Mouse (Mus musculus) right cerebral cortex, postnatal 14 days (tissue): Measurements from ENCODE around the gene Ispd.
"Not testable (repeated sequence)": the region's sequence is repeated elsewhere in the genome, so short reads cannot be mapped to it uniquely, and the experiment has no call there.

Experiments used
- DNase-seq: peaks from one replicate; pipeline ENCODE4 v3.0.0; 2022

Gene Ispd

DNA sequence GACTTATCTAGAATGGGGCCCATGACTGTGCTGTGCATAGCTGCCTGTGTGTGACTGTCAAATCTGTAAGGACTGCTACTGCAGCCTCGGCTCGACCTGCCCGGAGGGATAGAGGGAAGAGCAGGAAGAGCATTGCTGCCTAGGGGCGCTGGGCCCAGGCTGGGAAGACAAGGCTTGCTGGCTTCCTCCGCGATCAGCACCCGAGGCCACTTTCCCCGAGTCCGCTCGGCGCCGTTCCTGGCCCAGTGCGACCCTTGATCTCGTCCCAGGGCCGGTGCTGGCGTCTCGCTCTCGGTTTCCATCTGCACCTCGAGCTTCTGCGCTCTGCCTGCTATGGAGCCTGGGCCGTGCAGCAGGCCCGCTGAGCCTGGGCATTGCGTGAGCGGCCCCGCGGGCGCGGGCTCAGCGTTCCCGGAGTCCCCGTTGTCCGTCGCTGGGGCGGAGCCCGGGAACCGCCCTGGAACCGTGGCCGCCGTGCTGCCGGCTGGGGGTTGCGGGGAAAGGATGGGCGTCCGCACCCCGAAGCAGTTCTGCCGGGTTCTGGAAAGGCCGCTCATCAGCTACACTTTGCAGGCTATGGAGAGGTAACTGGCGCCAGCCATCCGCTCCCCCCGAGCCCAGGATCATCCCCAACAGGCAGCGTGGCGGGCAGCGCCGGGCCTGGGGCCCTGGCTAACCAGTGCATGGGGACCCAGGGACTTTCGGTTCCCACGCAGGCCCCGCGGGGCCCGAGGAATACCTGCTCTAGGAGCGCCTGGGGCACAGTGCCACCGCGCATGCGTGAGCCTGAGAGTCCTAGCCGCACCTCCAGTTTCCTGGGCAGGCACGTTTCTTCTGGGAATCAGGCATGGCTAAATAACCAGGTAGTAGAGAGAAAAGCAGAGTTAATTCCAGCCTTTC lies at the start of gene Ispd, which contains the start of gene D630036H23Rik:
Ispd (plus strand) TSS at position 10 of the 900 bp plus-strand sequence.
D630036H23Rik (minus strand) TSS at position 741 of the 900 bp plus-strand sequence.
- peak; percentile 83 for DNase-seq

- no peak for DNase-seq
These were observed 48.6 kb upstream of the Ispd start for GRCm38 (mm10) chr12:36332676-36333075.

DNA sequence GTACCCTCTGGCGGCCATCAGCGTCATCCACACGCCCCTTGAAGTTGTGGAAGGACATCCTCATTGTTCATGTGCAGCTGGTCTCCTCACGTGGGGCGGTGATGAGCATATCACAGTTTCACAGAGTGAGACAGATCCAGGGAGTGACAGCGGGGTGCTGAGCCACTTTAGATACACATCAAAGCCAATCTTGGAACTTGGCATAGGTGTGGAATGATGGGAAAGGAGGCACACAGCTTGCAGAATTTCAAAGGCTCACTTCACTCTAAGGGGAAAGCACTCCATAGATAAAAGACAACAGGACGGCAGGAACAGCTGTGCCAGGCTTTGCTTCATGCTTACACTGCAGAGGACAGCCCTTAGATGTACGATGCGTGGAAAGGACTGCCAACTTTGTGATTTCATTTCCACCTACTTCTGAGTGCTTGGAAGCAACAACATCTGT lies 47.4 kb upstream of the Ispd start:
- peak; percentile 9 for DNase-seq

DNA sequence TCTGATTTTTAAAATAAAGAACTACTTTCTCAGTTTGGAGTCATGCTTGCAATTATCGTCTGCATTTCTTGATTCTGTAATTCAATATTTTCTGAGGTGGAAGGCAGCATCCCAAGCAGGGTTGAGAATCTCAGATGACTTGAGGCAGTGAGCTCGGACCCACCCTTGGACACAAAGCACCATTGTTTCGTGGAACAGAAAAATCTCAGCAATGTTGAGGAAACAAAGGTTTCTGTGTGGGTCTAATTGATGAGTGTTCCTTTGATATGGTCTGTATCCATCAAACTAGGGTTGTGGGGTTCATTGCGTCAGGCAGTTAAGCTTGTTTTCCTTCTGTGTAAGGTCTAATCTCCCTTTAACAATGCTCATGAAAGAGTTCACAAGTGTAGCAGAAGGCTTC lies 37.1 kb upstream of the Ispd start:
- no peak for DNase-seq

DNA sequence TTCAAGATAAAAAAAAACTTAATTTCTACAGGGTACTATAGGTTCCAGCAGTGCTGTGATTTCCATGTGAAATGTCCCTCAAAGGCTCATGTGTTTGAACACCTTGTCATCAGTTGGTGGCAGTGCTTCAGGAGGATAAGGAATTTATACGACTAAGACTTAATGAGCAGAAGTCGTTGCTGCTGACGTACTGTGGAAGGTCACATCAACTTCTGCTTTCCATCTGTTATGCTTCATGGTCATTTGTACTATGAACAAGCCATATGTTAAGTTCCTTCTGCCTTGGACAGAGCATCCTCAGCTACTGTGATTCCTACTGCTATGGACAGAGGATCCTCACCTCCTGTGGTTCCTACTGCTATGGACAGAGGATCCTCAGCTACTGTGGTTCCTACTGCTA lies 21.2 kb upstream of the Ispd start:
- no peak for DNase-seq

GRCm38 (mm10) chr12:36360693-36361092 lies 20.6 kb upstream of the Ispd start:
- no peak for DNase-seq

GRCm38 (mm10) chr12:36364013-36364412 lies 17.2 kb upstream of the Ispd start:
- no peak for DNase-seq

DNA sequence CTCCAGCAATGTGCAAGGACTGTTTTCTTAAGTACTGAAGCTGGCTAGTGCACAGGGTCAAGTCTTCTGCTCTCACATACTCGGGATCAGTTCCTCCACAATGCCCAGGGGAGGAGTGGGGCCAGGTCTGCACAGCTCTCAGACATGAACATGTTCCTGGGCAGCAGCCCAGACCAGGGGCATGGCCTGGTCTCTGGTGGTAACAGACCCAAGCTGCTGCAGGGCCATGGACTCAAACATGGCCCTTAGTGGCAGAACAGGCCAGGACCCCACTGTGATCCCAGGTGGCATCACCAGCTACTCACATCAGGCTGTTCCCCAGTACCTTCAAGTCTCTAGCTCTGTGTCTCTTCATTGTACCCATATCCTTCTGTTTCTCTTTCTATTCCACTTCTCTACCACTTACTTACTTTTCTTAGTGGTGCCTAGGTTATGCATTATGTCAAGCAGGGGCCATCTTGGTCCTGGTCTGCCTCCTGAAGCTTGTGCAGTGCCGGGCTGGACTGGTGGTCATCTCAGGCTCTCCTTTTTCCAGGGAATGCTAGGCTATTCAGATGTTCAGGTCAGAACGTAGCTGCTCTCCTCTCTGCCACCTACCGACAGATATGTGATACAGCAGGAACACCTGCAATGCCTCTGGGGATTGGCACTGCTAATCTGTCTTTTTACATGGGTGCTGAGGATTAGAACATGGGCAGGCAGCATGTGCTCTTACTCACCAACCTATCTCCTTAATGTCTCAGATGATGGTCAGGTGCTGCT lies 7.8 kb upstream of the Ispd start:
- no peak for DNase-seq

- not testable (repeated sequence) for DNase-seq
These were observed 4.9 kb upstream of the Ispd start for GRCm38 (mm10) chr12:36376391-36376790.

GRCm38 (mm10) chr12:36380254-36380653 lies 996 bp upstream of the Ispd start:
- no peak for DNase-seq

DNA sequence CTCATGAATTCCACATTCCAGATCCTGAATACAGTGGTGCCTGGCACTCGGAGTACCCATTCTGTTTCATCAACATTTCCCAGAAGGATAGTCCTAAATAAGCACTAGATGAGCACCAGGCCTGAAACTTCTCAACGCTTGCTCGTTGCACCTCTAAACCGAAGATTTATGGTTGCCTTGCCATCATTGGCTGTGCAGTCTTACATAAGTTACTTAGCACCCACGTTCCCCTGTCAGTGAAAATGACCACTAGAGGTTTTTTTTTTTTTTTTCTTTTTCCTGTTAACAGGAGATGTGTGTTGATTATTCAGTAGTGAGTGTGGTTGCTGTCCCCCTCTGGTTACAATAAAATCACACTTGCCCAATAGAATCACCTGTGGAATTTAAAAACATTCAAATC lies 444 bp upstream of the Ispd start:
- no peak for DNase-seq

DNA sequence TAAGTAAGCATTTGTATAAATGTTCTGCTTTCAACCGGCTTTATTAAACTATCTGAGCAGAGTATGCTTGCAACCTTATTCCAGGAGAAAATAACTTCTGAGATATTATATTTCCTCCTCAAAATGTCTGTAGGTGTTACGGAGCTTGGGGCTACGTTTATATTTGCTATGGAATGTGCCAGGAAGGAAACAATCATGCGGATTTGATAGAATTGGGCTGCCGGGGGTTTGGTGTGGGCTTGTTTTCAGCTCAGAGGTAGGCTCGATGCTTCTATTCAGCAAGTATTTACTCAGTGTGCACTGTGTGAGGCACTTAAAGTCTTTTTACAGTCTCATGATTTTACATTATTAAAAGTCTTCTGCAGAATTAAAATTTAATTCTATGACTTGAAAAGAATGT lies 4.1 kb downstream of the Ispd start:
- DNase-seq = no peak

- DNase-seq = no peak
These were observed 5.7 kb downstream of the Ispd start for GRCm38 (mm10) chr12:36386991-36387390.

DNA sequence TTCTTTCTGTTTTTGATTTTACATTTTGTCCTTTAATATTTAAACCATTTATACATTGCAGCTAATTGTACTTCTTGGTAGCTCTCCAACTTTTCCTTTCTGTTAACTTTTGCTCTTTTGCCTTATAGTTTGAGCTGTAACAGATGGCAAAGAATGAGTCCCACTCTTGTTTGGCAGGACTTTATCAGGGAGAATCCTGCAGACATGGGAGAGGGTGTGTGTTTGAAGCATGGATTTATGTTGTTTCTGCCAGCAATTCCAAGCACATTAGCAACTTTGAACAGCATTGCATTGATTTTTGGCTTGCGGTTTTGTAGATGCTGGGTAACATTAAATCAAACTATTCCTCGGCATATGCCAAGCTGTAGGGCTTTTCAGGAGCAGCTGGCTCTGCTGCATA lies 13.9 kb downstream of the Ispd start:
- DNase-seq = no peak

- DNase-seq = no peak
These were observed 42.4 kb downstream of the Ispd start for GRCm38 (mm10) chr12:36423677-36424076.

DNA sequence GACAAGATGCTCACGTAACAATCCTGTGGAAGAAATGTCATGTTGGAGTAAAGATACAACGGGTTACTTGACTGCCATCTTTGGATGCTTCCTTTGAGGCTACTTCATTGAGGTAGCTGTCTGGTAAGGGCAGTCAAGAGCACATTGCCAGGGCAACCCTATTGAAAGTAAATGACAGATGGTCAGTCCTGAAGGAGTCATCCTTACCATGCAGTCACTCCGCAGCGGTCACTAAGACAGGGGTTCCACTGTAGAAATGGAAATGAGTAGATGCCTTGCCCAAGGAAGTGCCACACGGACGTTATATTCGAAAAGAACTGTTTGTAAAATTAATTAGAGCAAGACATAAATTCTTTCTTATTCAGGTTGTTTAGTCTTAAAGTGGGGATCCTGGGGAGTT lies 44.0 kb downstream of the Ispd start:
- no peak for DNase-seq

DNA sequence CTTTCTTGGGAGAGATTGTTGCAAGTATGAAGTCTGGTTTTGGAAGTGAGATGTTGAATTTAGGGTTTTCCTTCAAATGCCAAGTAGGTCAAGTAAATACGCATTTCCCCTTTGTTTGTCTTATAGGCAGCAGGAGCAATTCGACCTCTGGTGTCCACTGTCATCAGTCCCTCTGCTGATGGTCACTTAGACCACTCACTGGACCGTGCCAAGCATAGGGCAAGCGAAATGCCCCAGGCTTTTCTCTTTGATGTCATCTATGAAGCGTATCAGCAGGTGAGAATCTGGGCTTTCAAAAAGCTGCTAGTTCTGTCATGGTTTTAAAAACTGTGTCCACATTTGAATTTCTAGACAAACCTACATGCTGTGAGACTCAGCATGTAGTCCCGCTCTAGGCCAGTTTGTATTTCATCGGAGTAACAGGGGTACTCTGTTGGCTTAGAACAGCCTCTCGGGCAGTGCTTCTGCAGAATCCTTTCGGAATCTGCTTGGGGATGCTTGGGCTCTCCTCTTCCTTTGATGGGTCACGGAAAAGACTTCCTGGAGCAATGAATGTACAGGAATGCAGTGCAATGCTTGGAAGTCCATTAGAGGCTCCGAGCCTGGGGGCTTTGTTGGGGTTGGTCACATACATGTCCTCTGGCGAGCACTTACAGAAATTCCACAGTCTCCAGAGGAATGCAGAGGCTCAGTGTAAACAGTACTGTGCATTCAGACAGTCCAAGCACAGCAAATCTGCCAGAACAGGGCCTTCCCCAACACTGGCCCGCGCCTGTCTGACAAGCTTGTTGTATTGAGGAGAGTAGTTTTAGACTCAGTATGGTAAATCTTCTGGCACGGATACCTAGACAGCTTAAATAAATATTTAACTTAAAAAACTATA lies 45.2 kb downstream of the Ispd start:
- DNase-seq = no peak

GRCm38 (mm10) chr12:36436956-36437355 lies 55.7 kb downstream of the Ispd start:
- DNase-seq = no peak

- DNase-seq = no peak
These were observed 58.1 kb downstream of the Ispd start for GRCm38 (mm10) chr12:36439396-36439795.

- DNase-seq = no peak
These were observed 74.8 kb downstream of the Ispd start for GRCm38 (mm10) chr12:36456002-36456401.

GRCm38 (mm10) chr12:36457726-36458125 lies 76.5 kb downstream of the Ispd start:
- no peak for DNase-seq

DNA sequence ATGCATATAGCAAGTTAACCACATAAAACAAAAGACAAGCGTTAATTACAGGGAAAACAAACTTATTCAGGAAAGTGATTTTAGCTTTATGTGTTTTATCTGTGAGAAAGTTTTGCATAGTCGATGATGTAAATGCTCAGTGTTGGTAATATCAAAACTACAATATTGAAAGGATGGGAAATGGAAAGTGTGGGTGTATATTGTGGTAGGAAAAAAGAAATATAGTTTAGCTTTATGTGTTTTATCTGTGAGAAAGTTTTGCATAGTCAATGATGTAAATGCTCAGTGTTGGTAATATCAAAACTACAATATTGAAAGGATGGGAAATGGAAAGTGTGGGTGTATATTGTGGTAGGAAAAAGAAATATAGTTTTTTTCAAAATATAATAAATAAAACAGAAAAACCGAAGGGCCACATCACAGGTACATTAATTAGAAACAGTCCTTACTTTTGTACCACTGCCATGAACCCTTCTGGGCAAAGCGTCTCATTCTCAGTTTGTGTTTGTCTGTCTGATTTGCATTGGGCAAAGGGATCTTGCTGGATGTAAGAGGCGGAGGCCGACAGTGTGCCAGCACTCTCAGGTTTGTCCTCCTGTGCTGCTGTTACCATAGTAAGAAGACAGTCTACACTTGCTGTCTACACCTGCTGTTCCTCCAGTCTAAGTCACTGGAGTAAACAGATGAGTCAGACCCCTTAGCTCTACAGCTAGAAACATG lies 87.2 kb downstream of the Ispd start:
- no peak for DNase-seq
